Mouse (Mus musculus) adrenal gland, adult 18-20 months (tissue): ENCODE results near the gene Dmtf1. TPM values are rescaled to one million over a fixed set of nuclear protein-coding genes. Genes with fewer than 3 reads are reported as not detected.

Experiments used
- DNase-seq, 2 experiments: peaks; one replicate each; pipeline ENCODE4 v3.0.0; 2021 to 2022; ENCODE audit warnings: low spot score in 2 of 2
- total RNA-seq, 2 experiments: library from RNA; stranded (reverse); gene quantifications; 1 replicate in 1 of 2; 2 replicates in 1 of 2; pipeline ENCODE4 v1.2.3; 2021

Gene Dmtf1
- total RNA-seq, 2 experiments from 2014 or later: 26.3 to 28.9 TPM

DNA sequence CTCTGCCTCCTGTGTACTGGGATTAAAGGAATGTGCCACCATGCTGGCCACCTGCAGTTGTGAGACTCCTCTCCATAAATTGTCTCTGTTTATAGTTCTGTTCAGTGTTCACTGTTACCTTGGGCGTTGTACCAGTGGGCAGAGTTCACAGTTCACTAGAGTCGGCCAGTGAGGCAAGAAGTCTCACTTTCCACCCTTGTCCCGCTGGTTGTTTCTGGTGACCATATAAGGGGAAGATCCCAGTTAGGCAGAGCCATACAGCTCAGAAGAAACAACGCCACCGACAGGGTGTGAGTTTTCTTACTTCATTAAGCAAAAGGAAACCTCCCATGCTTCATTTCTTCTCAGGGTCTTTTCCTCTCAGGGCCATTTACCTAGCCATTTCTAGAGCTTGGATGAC, 53.1 kb downstream of the Dmtf1 start:
- DNase-seq: no peak

DNA sequence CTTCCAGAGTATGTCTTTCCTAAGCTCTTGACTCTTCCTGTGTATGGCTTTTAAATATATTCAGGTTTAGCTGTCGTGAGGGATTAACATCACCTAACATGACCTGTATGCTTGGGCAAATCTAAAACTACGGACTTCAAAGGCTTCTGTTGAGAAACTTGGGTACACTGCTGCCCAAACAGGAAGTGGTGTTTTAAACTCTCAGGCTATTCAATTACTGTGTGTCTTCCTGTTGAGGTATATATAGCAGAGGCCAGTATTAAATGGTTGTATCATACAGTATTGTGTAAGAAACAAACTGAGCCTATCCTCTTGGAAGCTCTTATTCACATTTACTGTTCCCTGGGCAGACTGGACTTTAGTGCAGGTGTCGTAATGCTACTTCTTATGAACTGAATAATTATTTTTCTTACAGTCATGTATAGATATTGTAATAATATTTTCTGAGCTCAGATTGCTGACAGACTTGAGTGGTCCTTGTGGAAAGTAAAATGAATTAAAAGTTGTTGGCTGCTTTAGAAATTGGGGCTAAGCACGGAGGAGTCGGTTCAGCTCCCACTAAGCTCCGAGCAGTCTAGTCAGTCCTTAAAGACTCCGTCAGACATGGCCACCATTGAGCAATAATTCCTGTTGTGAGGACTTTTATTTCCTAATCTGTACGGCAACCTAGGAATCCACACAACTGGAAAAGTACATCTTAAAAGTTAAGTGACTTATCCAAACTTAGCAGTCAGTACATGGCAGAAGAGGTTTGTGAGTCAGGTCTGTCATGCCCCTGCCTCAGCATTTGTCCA, 54.1 kb downstream of the Dmtf1 start:
- DNase-seq: no peak

DNA sequence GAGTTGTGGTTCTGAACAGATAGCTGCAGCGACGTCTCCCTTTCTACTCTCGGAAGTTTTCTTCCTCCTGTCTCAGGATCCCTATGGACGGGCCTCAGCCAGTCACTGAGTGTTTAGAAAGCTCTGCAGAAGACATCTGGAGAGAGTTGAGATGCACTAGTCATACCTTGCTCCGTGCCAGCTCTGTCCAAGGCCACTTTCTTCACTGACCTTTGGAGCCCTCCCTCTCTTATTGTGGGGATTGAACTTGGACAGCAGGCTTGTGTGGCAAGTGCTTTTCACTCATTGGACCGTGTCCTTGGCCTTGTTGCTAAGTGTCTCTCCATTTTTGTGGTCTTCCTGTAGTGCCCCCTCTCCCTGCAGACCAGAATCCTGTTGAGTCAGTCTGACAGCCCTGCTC, 54.8 kb downstream of the Dmtf1 start:
- DNase-seq: peak in 1 of 2 experiments; percentile 43

DNA sequence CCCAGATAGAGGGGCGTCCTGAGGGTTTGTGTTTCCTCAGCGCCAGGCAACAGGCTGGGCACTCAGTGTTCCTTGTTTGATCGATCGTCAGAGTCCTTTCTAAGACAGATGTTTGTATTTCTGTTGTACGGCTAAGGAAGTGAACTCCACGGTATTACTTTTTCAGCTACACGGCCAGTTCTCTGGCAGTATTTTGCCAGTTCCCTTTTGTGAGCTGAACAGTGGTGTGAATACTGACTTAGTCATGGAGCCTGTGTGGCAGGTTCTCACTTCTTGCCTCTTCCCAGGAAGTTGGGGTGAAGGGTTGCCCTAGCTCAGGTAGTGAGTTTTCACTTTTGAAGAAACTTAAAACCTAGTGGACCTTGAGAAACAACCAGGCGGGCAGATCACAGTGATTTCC, 57.6 kb downstream of the Dmtf1 start:
- DNase-seq: no peak

DNA sequence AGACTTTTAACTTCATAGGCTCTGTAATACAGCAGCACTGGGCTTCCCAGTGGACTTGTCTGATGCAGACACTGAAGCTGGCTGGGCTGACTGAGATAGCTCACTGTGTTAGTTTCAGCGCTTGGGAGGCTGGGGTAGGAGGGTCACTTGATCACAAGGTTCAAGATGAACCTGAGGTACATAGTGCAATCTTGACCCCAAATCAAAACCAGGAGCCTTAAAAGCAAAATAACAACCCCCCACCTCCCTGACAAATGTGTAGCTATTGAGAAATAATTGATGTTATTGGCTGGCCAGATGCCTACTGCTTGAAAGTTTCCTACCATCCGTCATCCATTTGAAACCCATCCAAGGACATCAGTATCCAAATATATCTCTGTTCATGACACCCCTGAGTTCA, 58.9 kb downstream of the Dmtf1 start:
- DNase-seq: peak in 1 of 2 experiments; percentile 22

DNA sequence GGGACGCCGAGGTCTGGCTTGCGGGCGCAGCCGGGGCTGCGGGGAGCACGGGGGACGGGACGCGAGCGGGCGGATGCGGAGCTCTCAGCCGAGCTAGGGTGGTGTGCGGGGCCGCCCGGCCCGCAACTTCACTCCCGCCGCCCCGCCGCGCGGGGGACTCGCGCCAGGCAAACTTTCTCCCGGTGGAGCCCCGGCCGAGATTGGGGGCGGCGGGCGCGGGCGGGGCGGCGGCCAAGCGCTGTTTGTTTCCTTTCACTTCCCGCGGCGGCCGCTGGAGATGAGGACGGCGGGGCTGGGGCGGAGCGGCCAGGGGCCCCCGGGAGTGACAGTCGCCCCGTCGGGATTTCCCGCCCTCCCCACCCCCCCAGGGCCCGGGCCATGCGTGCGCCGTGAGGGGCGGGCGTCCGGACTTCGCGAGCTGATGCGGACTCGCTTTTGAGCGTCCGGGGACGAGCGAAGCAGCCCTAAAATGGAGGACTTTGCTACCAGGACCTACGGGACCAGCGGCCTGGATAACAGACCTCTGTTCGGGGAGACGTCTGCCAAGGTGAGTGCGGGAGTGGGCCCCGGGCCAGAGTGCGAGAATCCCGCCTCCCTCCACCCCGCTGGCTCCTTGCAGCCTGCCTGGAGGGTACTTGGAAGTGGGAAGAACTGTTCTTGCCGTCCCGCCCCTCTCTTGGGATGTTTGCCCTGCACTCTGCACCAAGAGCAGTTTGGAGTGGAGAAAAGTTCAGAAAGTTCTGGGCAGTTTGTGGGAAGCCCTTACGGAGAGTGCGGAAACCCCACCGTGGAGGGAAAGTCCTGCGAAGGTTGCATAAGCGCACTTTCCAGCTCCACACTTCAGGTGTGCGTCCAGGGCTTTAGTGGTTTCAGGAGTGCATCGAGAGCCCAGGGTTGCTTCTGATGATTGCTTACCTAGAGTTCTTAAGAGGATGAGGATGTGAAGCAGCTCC, 60.5 kb downstream of the Dmtf1 start:
- peak; percentile 55 to 65 for DNase-seq

DNA sequence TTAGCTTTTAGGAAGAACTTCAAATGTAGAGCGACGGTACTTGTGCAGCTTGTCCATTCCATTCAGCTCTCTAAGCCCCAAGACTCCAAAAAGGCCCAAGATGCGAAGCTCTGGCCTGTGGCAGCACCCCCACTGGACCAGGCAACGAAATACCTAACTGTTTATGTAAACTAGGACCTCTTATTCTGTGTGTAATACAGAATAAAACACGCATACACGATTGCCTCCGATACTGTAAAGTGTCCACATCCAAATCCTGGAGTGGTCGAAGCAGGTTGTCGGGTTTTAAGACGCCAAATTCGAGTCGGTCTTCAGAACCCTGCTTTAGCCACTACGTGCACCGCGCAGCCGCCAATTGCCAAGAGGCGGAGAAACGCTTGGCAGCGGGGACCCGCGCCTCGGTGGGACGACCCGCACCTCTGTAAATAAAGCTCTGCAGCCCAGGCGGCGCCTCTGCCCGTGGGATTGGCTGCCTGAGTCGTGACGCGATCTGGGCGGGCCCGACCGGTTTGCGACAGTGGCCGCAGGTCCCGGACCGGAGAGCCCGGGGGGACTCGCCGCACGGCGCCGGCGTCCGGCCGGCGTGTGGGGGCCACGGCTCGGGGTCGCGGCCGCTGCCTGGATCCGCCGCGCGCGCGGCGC, 61.2 kb downstream of the Dmtf1 start, which contains the start of gene Tmem243:
Gene Tmem243 (plus strand): TSS at position 462 of the 642 bp plus-strand sequence.
- DNase-seq: peak; percentile 88 to 93

DNA sequence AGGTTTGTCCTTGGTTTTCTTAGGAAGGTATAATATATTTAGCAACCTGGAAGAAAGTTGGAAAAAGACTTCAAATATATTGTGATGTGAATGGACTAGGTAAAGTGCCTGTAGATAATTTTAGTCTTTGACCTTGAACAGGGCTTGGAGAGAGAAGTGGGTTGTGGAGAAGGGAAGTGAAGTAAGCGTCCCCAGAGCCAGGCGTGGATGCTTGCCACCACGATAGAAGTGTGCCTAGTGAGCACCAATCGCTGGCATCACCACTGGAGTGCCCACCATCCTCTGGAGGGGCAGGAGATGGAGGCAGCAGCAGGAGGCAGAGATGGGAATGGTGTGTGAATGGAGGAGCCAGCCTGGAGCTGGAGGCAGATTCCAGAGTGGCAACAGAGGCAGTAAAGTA, 68.1 kb downstream of the Dmtf1 start:
- DNase-seq: no peak

DNA sequence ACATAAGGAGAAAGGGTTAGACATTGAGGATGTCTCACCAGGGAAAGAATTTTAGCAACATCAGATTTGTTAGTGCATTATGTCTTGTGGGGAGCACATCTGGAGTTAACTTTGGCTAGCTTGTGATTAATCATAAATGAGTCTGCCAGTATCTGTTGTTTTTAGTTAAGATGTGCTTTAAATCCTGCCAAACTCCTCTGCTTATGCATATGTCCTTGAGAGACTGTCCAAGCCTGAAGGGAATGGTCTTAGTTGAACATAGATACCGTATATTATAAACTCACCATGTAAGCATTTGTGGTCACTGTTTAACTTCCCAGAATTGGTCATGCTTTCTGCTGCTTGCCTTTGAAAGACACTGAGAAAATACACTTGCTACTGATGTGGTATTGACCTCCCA, 68.9 kb downstream of the Dmtf1 start:
- no peak for DNase-seq

DNA sequence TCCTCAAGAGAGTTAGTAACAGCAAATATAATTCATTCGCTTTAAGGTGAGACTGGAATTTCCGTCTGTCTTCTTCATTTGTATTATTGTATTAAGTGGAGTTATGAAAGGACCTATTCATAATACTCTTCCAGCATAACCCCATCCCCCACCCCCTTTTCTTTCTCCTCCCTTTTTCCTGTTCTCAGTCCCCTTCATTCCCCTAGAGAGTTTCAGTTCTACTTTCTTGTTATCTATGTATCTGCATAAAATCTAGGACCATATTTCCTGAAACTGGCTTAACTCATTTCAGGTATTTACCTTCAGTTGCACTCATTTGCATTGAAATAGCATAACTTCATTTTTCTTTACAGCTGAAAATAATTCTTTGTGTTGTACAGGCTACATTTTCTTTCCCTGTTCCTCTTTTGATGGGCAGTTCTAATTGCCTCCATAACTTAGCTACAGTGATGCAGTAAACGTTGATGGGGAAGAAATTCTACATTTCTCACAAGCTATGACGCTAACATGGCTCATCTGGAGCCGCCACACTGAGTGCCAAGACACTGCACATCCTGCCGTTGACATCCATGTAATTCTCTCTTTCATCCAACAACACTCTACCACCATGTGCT, 71.0 kb downstream of the Dmtf1 start:
- no peak for DNase-seq

DNA sequence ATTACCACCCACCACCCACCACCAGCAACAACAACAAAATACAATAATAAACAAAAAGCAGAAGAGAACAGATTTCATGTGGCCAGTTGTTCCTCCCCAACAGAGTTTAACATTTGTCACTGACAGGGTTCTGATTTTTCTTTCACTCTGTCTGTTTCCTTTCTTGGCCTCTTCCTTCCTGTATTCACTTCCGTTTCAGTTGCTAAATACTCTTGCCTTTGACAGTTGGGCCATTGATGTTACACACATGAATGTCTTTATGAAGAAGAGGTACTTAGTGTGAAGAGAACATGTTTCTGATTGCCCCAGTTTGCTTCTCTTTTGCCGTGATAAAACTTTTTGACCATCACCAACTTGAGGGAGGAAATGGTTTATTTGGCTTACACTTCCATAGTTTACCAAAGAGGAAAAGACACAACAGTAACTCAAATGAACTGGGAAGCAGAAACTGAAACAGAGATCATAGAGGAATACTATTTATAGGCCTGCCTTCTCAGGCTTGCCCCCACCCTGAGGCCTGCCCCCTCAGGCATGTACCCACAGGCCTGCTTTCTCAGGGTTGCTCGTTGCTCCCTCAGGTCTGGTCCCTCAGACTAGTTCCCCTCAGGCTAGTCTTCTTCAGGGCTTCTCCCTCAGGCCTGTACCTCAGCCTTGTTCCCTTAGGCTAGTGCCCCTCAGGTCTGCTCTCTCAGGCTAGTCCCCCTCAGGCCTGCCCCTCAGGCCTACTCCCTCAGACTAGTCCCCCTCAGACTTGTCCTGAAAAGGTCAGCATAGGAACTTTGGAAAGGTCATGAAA, 74.5 kb downstream of the Dmtf1 start:
- DNase-seq: no peak

DNA sequence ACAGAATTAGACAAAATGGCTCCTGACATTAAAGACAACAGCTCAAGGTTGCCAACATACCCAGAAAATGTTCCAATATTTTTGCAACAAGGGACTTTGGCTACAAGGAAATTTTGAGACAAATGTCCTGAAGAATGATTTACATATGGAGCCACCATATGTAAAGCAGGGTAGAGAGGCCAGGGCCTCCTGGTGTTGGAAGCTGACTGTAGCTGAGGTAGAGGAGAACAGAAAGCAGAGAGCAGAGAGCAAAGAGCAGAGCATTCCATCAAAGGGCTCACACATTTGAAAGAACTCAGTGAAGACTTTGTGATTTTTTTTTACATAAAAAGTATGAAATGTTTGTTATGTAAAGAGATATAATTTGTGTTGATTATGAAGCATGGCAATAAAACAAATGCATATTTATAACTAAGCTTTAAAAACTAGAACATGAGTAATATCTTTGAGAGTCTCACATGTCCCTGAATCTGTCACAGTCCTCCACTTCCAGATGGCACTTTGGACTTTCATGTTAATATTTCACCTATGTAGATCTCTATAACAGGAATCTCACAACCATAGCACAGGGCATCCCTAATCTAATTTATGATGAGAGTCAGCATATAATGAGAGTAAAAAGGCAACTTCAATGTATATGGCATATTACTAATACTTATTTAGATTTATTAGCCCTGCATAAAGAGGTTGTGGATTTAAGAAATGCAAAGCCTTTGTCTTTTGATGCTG, 81.6 kb downstream of the Dmtf1 start:
- DNase-seq: no peak

DNA sequence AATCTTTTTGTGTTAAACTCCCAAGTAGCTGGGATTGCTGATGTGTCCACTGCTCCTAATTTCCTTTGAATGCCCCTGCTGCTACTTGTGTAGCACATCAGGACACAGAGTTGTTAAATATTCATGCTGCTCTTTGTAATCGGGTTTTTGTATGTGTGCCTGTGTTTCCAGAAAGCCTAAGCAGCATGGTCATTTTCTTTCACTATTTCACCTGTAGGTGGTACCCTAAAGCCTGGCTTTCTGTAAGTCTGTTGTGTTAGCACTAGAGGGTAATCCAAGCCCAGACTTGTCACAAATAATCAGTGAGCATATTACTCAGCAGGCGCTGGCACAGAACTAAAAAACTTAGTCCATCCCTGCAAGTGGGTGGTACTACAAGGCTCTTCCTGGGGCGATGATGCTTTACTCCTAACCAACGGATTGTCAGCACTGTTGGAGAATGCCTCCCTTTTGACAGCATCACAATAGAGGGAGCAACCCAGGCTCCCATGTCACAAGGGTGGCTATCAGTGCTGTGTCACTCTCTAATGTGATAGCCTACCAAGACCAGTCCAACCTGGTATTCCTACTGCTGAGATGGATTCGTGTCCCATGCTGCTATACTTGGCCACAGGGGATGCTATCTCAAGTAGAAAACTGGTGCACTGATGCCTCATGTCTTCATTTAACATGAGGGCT, 88.3 kb downstream of the Dmtf1 start:
- DNase-seq: no peak

DNA sequence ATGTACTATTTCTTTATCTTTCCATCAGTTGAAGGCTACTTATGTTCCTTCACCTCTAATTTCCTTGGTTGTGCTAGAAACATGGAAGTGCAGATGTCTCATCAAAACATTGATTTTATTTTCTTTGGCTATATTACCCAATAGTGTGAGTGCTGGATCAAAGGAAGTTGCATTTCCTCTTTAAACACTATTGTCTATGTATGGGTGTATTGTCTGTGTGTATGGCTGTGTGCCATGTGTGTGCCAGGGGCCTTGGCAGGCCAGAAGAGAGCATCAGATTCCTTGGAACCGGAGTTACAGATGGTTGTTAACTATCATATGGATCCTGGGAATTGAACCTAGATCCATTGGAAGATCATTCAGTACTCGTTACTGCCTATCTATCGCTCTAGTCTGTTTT, 90.2 kb downstream of the Dmtf1 start:
- no peak for DNase-seq

DNA sequence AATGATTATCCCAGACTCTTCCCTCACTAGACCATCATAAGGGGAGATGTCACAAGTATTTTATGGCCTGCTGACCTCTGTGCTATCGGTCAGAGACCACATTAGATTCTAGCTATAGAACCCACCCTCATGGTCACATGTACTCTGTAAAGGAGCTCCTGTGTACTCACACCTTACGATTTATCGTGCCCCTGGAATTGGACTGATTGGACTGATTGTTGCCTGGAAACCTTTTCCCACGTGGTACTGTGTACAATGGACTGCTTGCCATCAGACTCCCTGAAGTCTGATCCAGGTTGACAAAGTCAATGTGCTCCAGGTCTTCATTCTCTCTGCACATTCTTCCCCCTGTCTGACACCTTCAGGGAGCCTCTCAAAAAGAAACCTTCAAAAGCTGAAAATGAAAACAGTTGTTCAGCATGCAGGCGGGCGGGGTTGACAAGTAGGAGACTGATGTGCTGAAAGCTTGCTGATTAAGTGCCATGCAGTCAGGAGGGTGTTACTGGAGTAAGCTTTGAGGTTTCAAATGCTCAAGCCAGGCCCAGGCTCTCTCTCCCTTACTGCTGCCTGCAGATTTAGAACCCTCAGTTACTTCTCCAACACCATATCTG, 91.9 kb downstream of the Dmtf1 start:
- no peak for DNase-seq

DNA sequence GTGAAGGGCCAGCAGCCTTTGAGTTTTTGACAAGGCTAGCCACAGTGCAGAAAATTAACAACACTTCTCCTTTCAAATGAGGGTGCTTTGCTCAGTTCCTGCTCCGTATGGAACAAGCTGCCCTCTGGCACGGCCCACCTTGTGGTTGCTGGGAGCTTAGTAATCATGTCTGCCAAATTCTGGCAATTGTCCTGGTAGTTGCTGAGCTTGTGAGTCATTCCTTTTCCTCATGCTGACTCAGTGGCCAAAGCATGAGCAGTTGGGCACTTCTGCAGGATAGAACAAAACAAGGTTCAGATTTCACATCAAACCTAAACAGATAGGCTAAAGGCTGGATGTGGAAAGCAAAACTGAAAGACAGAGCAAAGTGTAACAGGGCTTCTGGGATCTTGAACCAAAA, 92.7 kb downstream of the Dmtf1 start:
- peak; percentile 30 to 35 for DNase-seq
